Mouse (Mus musculus) adrenal gland, adult 8-10 months (tissue): ENCODE data around the gene Usp8. TPM values are rescaled to one million over a fixed set of nuclear protein-coding genes. Genes with fewer than 3 reads are reported as not detected.

Source experiments
- total RNA-seq, 4 experiments: library from RNA; stranded (reverse); gene quantifications; 2 replicates each; pipeline ENCODE4 v1.2.4; 2022

Gene Usp8
- total RNA-seq, 4 experiments from 2014 or later: 67.9 to 76.5 (median 75.1) TPM

Other genes starting within 250 kb of the Usp8 start
- gene Atp8b4, start 206.7 kb upstream of the Usp8 start, total RNA-seq: 1 to 10 TPM; 1.1 to 2.2 (median 1.6) TPM
- 10 to 100 TPM in 2 of 4 experiments, 1 to 10 TPM in 1, under 1 TPM in 1; 0.86 to 19.5 (median 7.6) TPM for gene Slc27a2, start 154.9 kb upstream of the Usp8 start, total RNA-seq
- 10 to 100 TPM in 2 of 4 experiments, 1 to 10 TPM in 2; 4.6 to 26.8 (median 8.9) TPM for gene Hdc, start 88.0 kb upstream of the Usp8 start, total RNA-seq
- gene Gabpb1, start 31.0 kb upstream of the Usp8 start, total RNA-seq: 10 to 100 TPM; 16.4 to 21.1 (median 18.6) TPM
- gene Usp50, start 76.1 kb downstream of the Usp8 start, total RNA-seq: under 1 TPM in 1 of 4 experiments, not detected in 3; 0.16 TPM
- gene Trpm7, start 168.9 kb downstream of the Usp8 start, total RNA-seq: 10 to 100 TPM; 37.0 to 59.1 (median 50.0) TPM
- gene Sppl2a, start 225.9 kb downstream of the Usp8 start, total RNA-seq: 10 to 100 TPM; 83.8 to 96.5 (median 89.4) TPM